Mouse (Mus musculus) bone marrow macrophage, adult 2 months (primary cell): Measurements from ENCODE around the gene Lamb3.

Experiments
- CTCF ChIP-seq: IDR thresholded peaks from 2 replicates; pipeline ENCODE4 v1.5.1; 2012; ENCODE audit warnings: low read depth, mild to moderate bottlenecking, low read length, moderate library complexity
- POLR2A ChIP-seq: IDR thresholded peaks from 2 replicates; pipeline ENCODE4 v1.6.1; 2012; ENCODE audit warnings: mild to moderate bottlenecking, low read depth, low read length, borderline replicate concordance

- TF ChIP-seq POLR2A (no peak), CTCF (no peak)
Measured at GRCm38 (mm10) chr1:193252616-193253015, 45.1 kb downstream of the Lamb3 start.
